Mouse (Mus musculus) CH12.LX (cell line): ENCODE results near the gene 1810030O07Rik. TPM values are rescaled to one million over a fixed set of nuclear protein-coding genes. Genes with fewer than 3 reads are reported as not detected.

ENCODE experiments used
- DNase-seq: peaks from one replicate; pipeline ENCODE4 v3.0.0-alpha.2; 2013; ENCODE audit errors: extremely low read depth
- H3K27ac ChIP-seq: 2 replicates; pipeline ENCODE4 v1.5.1; 2012; ENCODE audit warnings: low read depth, mild to moderate bottlenecking, control low read depth, moderate library complexity; ENCODE audit not compliant: insufficient read depth
- H3K27me3 ChIP-seq: replicated peaks from 2 replicates; pipeline ENCODE3; 2012; ENCODE audit warnings: inconsistent platforms
- H3K36me3 ChIP-seq, 2 experiments: replicated peaks in 1 of 2; 2 replicates each; pipeline versions ENCODE3 to v1.6.1; 2012; ENCODE audit warnings: inconsistent platforms in 1 of 2, low read length in 1 of 2, mild to moderate bottlenecking in 1 of 2, mixed read lengths in 1 of 2, moderate library complexity in 1 of 2; ENCODE audit not compliant: control insufficient read depth in 1 of 2, insufficient read depth in 1 of 2
- H3K4me1 ChIP-seq, 2 experiments: 2 replicates each; pipeline ENCODE4 v1.6.1; 2012; ENCODE audit warnings: inconsistent platforms in 1 of 2, moderate library complexity in 1 of 2; ENCODE audit not compliant: insufficient read depth in 2 of 2, control insufficient read depth in 1 of 2
- H3K4me2 ChIP-seq: 2 replicates; pipeline ENCODE4 v1.6.1; 2012; ENCODE audit warnings: low read depth, mild to moderate bottlenecking, control low read depth; ENCODE audit not compliant: poor library complexity, insufficient read depth, severe bottlenecking
- H3K4me3 ChIP-seq, 3 experiments: fragments of 150-350 bp in 1 of 3; sonication (generic) in 1 of 3; replicated peaks in 1 of 3; 2 replicates each; pipeline versions ENCODE3 to v1.5.1; 2011 to 2012; ENCODE audit warnings: low read depth in 2 of 3, low read length in 2 of 3, mild to moderate bottlenecking in 2 of 3, moderate library complexity in 2 of 3, control low read depth in 1 of 3, improper control_type of control experiment in 1 of 3, inconsistent platforms in 1 of 3, mixed read lengths in 1 of 3; ENCODE audit not compliant: poor library complexity in 1 of 3
- H3K79me2 ChIP-seq: replicated peaks from 2 replicates; pipeline ENCODE4 v1.6.1; 2012; ENCODE audit warnings: mild to moderate bottlenecking, moderate library complexity; ENCODE audit not compliant: control insufficient read depth, poor library complexity, insufficient read depth, severe bottlenecking; ENCODE audit errors: extremely low read depth
- H3K9ac ChIP-seq: 2 replicates; pipeline ENCODE4 v1.6.1; 2012; ENCODE audit warnings: low read depth, mild to moderate bottlenecking, control low read depth, moderate library complexity; ENCODE audit not compliant: insufficient read depth
- H3K9me3 ChIP-seq: replicated peaks from 2 replicates; pipeline ENCODE3; 2012; ENCODE audit warnings: low read length, inconsistent platforms, mixed read lengths
- CTCF ChIP-seq, 2 experiments: IDR thresholded peaks in 1 of 2; conservative IDR thresholded peaks in 1 of 2; 2 replicates each; pipeline ENCODE4 v1.5.1; 2011 to 2012; ENCODE audit warnings: low read depth in 2 of 2, low read length in 2 of 2, improper control_type of control experiment in 1 of 2, inconsistent platforms in 1 of 2, mild to moderate bottlenecking in 1 of 2, moderate library complexity in 1 of 2
- E2F4 ChIP-seq: IDR thresholded peaks from 2 replicates; pipeline ENCODE4 v1.6.1; 2011; ENCODE audit warnings: low read depth, low read length, improper control_type of control experiment; ENCODE audit not compliant: insufficient replicate concordance
- ELF1 ChIP-seq: IDR thresholded peaks from 2 replicates; pipeline ENCODE4 v1.6.1; 2014; ENCODE audit warnings: low read depth, mild to moderate bottlenecking, inconsistent platforms, low read length, improper control_type of control experiment
- ETS1 ChIP-seq: conservative IDR thresholded peaks from 2 replicates; pipeline ENCODE4 v1.6.1; 2012; ENCODE audit warnings: low read depth, mild to moderate bottlenecking, inconsistent platforms, low read length, improper control_type of control experiment, moderate library complexity
- HCFC1 ChIP-seq: IDR thresholded peaks from 2 replicates; pipeline ENCODE4 v1.6.1; 2012; ENCODE audit warnings: low read depth, mild to moderate bottlenecking, inconsistent platforms, low read length, improper control_type of control experiment
- JUN ChIP-seq: IDR thresholded peaks from 2 replicates; pipeline ENCODE4 v1.6.1; 2011; ENCODE audit warnings: low read depth, mild to moderate bottlenecking, low read length, improper control_type of control experiment, moderate library complexity; ENCODE audit not compliant: insufficient read depth
- JUND ChIP-seq: conservative IDR thresholded peaks from 2 replicates; pipeline ENCODE4 v1.6.1; 2011; ENCODE audit warnings: low read depth, low read length, improper control_type of control experiment
- KAT2A ChIP-seq: IDR thresholded peaks from 2 replicates; pipeline ENCODE4 v1.6.1; 2012; ENCODE audit warnings: low read length, improper control_type of control experiment, inconsistent platforms; ENCODE audit not compliant: insufficient replicate concordance
- MEF2A ChIP-seq: IDR thresholded peaks from 2 replicates; pipeline ENCODE4 v1.6.1; 2014; ENCODE audit warnings: low read depth, mild to moderate bottlenecking, inconsistent platforms, low read length, improper control_type of control experiment, borderline replicate concordance
- MXI1 ChIP-seq: IDR thresholded peaks from 2 replicates; pipeline ENCODE4 v1.6.1; 2011; ENCODE audit warnings: mild to moderate bottlenecking, low read depth, low read length, improper control_type of control experiment
- MYC ChIP-seq: IDR thresholded peaks from 2 replicates; pipeline ENCODE4 v1.6.1; 2011; ENCODE audit warnings: low read depth, mild to moderate bottlenecking, improper control_type of control experiment, low read length
- NELFE ChIP-seq: IDR thresholded peaks from 2 replicates; pipeline ENCODE4 v1.6.1; 2011; ENCODE audit warnings: low read depth, low read length, improper control_type of control experiment
- NRF1 ChIP-seq: IDR thresholded peaks from 2 replicates; pipeline ENCODE4 v1.6.1; 2014; ENCODE audit warnings: low read depth, mild to moderate bottlenecking, inconsistent platforms, low read length, improper control_type of control experiment, moderate library complexity
- POLR2A ChIP-seq: IDR thresholded peaks from 2 replicates; pipeline ENCODE4 v1.6.1; 2011; ENCODE audit warnings: low read depth, mild to moderate bottlenecking, improper control_type of control experiment, low read length
- RCOR1 ChIP-seq: conservative IDR thresholded peaks from 2 replicates; pipeline ENCODE4 v1.6.1; 2012; ENCODE audit warnings: low read depth, mild to moderate bottlenecking, inconsistent platforms, low read length, improper control_type of control experiment
- SIN3A ChIP-seq: IDR thresholded peaks from 2 replicates; pipeline ENCODE4 v1.6.1; 2012; ENCODE audit warnings: low read length, improper control_type of control experiment, inconsistent platforms
- TBP ChIP-seq: conservative IDR thresholded peaks from 2 replicates; pipeline ENCODE4 v1.6.1; 2011; ENCODE audit warnings: low read depth, low read length, improper control_type of control experiment
- UBTF ChIP-seq: IDR thresholded peaks from 2 replicates; pipeline ENCODE4 v1.6.1; 2012; ENCODE audit warnings: low read depth, mild to moderate bottlenecking, inconsistent platforms, low read length, improper control_type of control experiment, moderate library complexity
- ZKSCAN1 ChIP-seq: IDR thresholded peaks from 2 replicates; pipeline ENCODE4 v1.6.1; 2012; ENCODE audit warnings: low read depth, inconsistent platforms, low read length, improper control_type of control experiment, borderline replicate concordance
- ZMIZ1 ChIP-seq: IDR thresholded peaks from 2 replicates; pipeline ENCODE4 v1.6.1; 2012; ENCODE audit warnings: low read depth, mild to moderate bottlenecking, inconsistent platforms, low read length, improper control_type of control experiment
- ZNF384 ChIP-seq: IDR thresholded peaks from 2 replicates; pipeline ENCODE4 v1.6.1; 2012; ENCODE audit warnings: low read depth, low read length, improper control_type of control experiment, inconsistent platforms
- dilution Hi-C: fragments of 300-500 bp; cut with MboI; formaldehyde crosslinking; loops from 2 replicates; pipeline ENCODE4 v1.14.3; 2020; ENCODE audit warnings: low sequenced_read_pairs; ENCODE audit not compliant: extremely low pct_unique_long_range_greater_than_20kb, extremely low pct_ligation_motif_present
- in situ Hi-C: fragments of 300-500 bp; cut with MboI; formaldehyde crosslinking; loops from 3 replicates; pipeline ENCODE4 v1.14.3; 2019; ENCODE audit warnings: low sequenced_read_pairs, low pct_ligation_motif_present, low pct_unique_long_range_greater_than_20kb, mixed read lengths
- polyA plus RNA-seq: library from polyadenylated mRNA; unstranded; fragments of >175 nt; gene quantifications from 2 replicates; pipeline ENCODE4 v1.2.1, GENCODE M21; 2012; ENCODE audit warnings: low read depth; ENCODE audit not compliant: insufficient read length
- total RNA-seq, 2 experiments: library from RNA; depleted of rRNA; stranded (reverse); fragments of 300-350 nt in 1 of 2; fragments of >200 nt in 1 of 2; gene quantifications; 2 replicates each; pipeline ENCODE4 v1.2.3; 2012 to 2014

The 1810030O07Rik gene
- total and polyA plus RNA-seq, 3 experiments, result 26.0 to 40.6 (median 26.2) TPM

GRCm38 (mm10) chrX:12686910-12687309 is 13.4 kb upstream of the 1810030O07Rik start:
- Histone ChIP-seq H3K9ac (no peak overlapping the region), H3K9me3 (no peaks in the 10 kb centered on the region), H3K79me2 (no peaks in the 10 kb centered on the region; the same call in 1 of the 2 replicates), H3K4me1 (no peaks in the 10 kb centered on the region), H3K36me3 (peaks cover 21 to 40% of the 10 kb centered on the region in 2 experiments), H3K27ac (no peak overlapping the region), H3K4me2 (no peak overlapping the region), H3K27me3 (no peaks in the 10 kb centered on the region), H3K4me3 (no peak overlapping the region)
- dilution Hi-C loops, result no loop called here
- DNase-seq, result no peak
- in situ Hi-C loops, result loop anchor here (25.0 kb wide), 2 partner anchors 100 to 525 kb away; no protein-coding TSS in a partner anchor
- no peak for TF ChIP-seq MXI1
- TF ChIP-seq E2F4, result no peak
- TF ChIP-seq UBTF, result no peak
- TF ChIP-seq KAT2A, result no peak
- TF ChIP-seq CTCF (conservative IDR thresholded peaks at IDR 0.05 in 1 of 2, IDR thresholded peaks at IDR 0.05 in 1 of 2; ENCODE audit: low read depth in 2 of 2, low read length in 2 of 2), result no peak
- TF ChIP-seq TBP, result no peak
- no peak for TF ChIP-seq JUN
- TF ChIP-seq POLR2A, result no peak
- no peak for TF ChIP-seq ELF1
- TF ChIP-seq MYC, result no peak
- TF ChIP-seq HCFC1, result no peak
- no peak for TF ChIP-seq SIN3A
- no peak for TF ChIP-seq ZKSCAN1
- TF ChIP-seq ZMIZ1, result no peak
- TF ChIP-seq RCOR1, result no peak
- no peak for TF ChIP-seq NELFE
- no peak for TF ChIP-seq ZNF384

GRCm38 (mm10) chrX:12686071-12686470 is 12.6 kb upstream of the 1810030O07Rik start:
- H3K79me2 ChIP-seq, result no peaks in the 10 kb centered on the region; the same call in 1 of the 2 replicates
- in situ Hi-C loops (loop anchor here (25.0 kb wide), 2 partner anchors 101 to 526 kb away; no protein-coding TSS in a partner anchor), dilution Hi-C loops (no loop called here)
- TF ChIP-seq MEF2A (no peak), NRF1 (no peak), ETS1 (no peak), TBP (no peak), JUND (no peak), ZNF384 (no peak)
- H3K9me3 ChIP-seq, result no peaks in the 10 kb centered on the region
- peaks cover 19 to 39% of the 10 kb centered on the region in 2 experiments for H3K36me3 ChIP-seq
- H3K4me1 ChIP-seq, result no peaks in the 10 kb centered on the region
- H3K4me3 ChIP-seq, result no peak overlapping the region
- H3K4me2 ChIP-seq, result no peak overlapping the region
- H3K27ac ChIP-seq, result no peak overlapping the region
- no peaks in the 10 kb centered on the region for H3K27me3 ChIP-seq
- DNase-seq, result no peak
- H3K9ac ChIP-seq, result no peak overlapping the region
